Mouse (Mus musculus) heart, postnatal 25 days (tissue): Measurements from ENCODE around the gene Nos1. TPM values are rescaled to one million over a fixed set of nuclear protein-coding genes. Genes with fewer than 3 reads are reported as not detected.
"Not testable (repeated sequence)": the region's sequence is repeated elsewhere in the genome, so short reads cannot be mapped to it uniquely, and the experiment has no call there.

ENCODE experiments used
- DNase-seq: peaks from one replicate; pipeline ENCODE4 v3.0.0; 2022; ENCODE audit warnings: low spot score
- intact Hi-C: fragments of 180-260 bp; cut with DNase I; formaldehyde crosslinking; loops from one replicate; pipeline ENCODE4 v1.15.1; 2025
- total RNA-seq, 2 experiments: library from RNA; stranded (reverse); gene quantifications; 2 replicates each; pipeline ENCODE4 v1.2.3; 2021

Nos1 gene
- total RNA-seq, 2 experiments from 2014 or later = 0.39 TPM

DNA sequence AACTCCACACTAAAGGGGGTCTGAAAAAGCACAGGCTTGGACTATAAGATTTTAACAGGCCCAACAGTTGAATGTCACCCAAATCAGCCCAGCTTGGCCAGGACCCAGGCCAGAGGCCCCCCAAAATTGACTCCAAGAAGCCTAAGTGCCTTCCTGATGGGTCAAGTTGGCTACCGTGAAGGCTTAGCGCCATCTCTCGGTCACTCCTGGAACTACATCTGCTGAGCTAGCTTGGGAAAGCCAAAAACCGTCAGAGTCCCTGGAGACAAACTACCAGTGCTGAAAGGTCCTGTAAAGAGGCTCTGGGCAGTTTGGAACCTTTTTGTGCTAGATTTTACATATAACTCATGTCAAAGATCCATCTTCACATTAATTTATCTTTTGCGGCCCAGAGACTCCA is 56.1 kb downstream of the Nos1 start:
- no peak for DNase-seq
- intact Hi-C loops = loop anchor here (1.0 to 2.0 kb wide), 3 partner anchors 181 to 320 kb away; no protein-coding TSS in a partner anchor

DNA sequence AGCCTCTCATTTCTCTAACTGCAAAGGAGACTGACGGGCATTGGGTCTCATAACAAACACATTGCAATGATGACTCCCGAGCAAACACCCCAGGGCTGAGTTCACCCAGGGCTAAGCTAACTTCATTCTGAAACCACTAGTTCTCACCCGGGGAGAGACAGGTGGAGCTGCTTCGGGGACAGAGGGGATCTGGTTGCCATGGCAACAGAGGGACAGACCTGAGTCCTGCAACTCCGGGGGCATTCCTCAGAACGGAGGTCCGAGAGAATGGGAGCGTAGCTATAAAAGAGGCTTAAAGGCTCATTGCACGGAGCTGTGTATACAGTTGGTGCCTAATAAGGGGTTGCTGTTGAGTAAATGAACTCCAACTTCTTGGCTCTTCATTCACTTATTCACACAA is 56.9 kb downstream of the Nos1 start:
- intact Hi-C loops = loop anchor here (1.0 to 2.0 kb wide), 3 partner anchors 181 to 321 kb away; no protein-coding TSS in a partner anchor
- DNase-seq = no peak

DNA sequence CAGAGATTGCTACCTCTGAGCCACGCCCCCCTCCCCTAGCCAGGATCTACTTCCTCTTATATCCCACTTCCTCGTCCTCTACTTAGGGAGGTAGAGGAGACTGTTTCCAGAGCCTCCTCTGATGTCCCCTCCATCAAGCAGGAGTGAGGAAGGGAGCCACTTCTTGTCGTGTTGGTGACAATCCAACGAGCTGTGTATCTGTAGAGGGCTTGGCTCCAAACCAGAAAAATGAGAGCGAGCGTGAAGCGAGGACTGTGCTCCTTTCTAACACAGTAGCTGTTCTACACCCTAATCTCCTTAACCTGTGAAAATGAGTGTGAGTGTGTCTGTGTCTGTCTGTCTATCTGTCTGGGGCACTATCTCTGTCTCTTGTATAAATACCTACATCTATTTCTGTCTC is 58.7 kb downstream of the Nos1 start:
- intact Hi-C loops = no loop called here

DNA sequence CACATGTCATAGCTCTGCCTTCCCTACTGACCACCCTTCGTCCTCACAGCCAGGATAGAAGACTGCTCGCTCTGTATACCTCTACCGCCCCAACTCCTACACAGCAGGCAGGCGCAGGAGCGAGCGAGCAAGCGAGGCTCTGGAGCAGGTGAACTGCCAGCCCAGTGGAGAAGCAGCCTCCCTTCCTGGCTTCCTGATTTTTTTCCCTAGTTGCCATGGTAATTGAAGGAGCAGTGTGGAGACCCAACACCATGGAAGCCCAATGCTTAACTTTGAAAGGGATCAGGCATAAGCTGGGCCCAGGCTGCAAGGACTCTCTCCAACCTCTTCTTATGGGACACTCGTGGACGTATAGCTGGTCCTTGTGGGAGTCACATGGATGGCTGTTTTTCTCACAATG is 59.4 kb downstream of the Nos1 start:
- no peak for DNase-seq
- intact Hi-C loops = no loop called here

More for the DNA sequence above, 58.7 kb downstream of the Nos1 start:
- DNase-seq = no peak

DNA sequence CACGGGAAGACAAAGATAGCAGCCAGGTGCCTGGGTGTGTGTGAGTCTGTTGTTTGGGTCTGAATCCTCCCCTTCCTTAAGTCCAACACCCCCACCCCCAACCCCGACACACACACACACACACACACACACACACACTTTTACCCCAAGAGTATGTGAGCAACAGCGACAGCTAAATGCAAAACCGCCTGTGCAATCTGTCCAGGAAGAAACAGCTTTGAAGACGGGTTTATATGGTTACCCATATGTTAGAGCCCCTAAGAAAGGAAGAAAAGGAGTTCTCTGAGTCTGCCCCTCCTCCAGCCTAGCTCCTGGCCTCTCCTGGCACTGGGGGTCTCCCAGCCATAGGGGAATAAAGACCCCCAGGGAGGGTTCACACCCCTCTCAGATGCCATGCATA is 60.2 kb downstream of the Nos1 start:
- intact Hi-C loops = no loop called here
- DNase-seq = no peak

DNA sequence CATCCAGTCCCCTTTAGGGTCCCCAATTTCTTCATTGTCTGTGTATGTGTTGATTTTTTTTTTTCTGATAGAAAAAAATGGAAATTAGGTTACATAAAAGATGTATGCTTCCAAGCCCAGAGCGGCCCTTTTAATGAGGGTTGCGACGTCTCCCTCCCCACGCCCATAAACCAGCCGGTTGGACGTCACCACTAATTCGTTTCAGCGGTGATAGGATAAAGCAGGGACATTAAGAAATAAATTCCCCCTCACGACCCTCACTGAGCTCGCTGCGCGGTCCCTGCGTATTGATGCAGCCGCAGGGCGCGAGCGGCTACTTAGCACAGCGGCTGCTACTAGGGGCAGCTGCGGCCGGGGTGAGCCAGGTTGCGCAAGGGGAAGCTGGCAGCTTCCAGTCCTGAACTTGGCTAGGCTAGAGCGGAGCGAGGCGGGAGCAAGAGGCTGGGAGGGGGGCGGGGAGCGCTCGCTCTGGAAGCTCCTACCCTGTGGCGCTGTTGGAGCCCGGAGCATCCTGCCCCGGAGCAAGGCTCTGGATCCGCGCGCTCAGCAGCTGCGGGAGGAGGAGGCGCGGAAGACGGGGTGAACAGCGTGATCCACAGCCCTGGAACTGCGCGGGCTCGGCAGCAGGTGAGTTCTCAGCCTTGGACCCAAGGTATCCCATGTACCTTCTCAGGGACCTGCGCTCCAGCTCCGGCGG is 61.0 kb downstream of the Nos1 start:
- peak; percentile 13 for DNase-seq
- intact Hi-C loops = no loop called here

DNA sequence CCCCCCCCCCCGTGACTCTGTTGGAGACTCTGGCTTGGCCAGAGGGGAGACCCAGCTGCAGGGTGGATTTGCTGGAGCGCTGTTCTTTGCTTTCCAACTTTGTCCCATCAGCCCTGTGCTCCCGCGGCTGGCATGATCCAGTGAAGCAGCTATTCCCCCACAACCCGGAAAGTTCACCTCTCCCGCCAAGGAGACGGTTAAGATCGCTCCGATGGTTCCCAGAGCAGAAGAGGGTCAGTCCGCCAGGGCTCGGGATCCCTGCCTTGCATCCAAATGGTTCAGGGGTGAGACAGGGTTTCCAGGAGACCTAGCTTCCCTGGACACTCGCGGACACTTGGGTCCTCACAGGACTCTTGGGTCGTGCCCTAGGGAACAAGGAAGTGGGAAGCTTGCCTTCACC is 61.9 kb downstream of the Nos1 start:
- DNase-seq = no peak
- intact Hi-C loops = no loop called here

DNA sequence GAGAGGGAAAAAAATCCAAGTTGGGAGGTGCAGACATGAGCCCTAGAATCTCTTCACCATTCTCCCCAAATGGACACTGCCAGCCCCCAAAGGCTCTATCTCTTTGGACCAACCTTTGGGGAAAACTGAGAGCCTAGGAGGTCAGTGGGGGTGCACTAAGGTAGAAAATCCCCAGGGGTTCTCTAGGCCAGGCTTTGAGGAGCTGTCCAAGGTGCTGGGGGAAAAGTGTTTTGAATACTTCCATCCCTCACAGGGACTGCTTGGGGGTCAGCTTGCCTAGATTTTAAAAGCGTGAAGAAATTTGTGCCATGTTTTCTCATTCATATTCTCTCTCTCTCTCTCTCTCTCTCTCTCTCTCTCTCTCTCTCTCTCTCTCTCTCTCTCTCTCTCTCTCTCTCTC is 63.8 kb downstream of the Nos1 start:
- intact Hi-C loops = no loop called here
- no peak for DNase-seq

DNA sequence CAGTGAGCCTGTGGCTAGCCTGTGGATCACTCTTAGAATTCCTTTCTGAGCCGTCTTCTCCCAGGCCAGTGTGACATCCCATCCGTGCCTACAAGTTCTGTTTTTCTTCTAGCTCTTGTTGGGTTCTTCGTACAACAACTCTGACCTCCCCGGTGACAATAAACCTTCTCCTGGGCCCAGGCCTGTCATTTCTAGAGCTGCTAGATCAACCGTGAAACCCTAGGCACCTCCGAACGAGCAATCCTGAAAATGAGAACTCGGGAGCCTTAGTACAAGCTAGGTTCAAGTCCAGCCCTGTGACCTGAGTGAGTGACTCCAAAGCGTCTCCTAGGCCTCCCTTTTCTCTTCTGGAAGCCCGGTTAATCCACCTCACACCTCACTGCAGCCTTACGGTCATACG is 69.6 kb downstream of the Nos1 start:
- no peak for DNase-seq
- intact Hi-C loops = no loop called here

DNA sequence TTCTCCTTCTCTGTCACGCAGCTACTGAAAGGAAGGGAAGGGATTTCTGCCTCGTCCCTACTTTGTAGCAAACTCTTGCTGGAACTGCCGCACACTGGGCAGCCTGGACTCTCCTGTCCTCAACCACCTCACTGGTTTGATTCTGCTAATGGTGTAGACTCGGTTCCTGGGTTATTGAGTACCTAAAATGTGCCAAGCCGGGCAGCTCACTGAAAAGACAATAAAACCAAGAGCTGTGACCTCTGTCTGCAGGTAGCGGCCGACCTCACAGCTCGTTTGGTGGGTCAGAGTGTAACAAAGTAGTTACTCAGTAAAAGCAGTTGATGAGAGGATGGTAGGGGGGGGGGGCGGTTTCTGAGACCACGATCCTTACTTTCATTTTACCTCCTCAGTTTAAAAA is 72.9 kb downstream of the Nos1 start:
- DNase-seq = no peak
- intact Hi-C loops = no loop called here

DNA sequence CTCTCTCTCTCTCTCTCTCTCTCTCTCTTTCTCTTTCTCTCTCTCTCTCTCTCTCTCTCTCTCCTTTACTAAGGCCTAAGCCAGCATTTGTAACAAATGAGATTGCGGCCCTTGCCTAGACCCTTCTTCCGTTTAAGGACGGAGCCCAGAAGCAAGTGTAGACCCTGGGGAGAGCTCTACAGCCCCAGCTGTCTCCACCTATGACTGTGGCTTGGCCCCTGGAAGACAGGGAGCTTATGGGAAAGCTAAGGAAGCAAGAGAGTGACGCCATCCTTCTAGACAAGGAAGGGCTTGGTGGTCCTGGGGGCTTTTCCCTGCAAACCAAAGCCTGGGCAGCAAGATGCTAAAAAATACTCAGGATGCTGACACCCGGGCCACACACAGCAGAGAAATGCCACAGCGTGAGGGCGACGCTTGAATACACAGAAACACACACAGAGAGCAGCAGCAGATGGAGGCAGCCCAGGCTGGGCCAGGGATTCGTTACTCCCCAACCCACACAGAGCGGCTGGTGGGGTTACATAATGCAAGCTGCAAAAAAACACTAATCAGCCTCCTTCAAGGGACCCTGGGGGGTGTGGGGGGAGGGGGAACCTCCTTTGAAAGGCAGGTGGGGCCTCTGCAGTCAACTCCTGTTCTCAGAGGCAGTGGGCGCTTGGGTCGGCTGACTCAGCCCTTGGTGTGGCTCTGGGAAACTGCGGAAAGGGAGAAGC is 83.9 kb downstream of the Nos1 start:
- intact Hi-C loops = no loop called here

DNA sequence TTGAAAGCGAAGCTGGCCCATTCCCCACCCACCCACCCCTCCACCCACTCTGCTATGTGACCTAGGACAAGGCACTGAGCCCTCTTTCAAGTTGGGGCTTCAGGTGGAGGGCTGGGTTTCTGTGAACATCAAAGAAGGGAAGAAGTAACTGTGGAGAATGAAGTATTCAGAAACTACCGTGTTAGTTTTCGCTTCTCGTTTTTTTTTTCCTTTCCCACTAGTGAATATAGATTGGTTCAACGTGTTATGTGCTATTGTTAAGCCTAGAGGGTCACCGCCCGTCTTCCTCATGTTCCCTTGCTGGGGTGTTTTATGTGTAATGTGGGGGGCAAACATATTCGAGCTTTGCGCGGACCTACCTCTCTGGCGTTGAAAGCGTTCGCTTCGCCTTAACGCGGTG is 85.0 kb downstream of the Nos1 start:
- no peak for DNase-seq
- intact Hi-C loops = no loop called here

More for the DNA sequence above, 83.9 kb downstream of the Nos1 start:
- DNase-seq = no peak

DNA sequence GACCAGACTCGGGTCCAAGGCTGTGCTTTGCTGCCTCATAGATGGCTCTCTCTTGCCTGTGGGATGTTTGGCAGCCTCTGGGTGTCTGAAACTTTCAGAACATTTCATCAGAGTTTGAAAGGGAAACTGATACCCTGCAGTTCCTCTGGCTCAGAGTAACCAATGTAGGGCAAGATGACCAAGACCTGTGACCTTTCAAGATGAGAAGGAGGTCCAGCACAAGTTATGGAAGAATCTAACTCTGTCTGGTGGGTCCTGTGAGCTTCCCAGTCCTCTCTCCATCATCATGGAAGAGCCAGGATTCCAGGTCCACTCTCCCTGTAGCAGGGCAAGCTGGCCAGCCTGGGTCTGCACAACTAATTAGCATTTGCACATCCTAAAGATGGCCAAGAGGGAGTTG is 90.8 kb downstream of the Nos1 start:
- intact Hi-C loops = no loop called here
- no peak for DNase-seq

DNA sequence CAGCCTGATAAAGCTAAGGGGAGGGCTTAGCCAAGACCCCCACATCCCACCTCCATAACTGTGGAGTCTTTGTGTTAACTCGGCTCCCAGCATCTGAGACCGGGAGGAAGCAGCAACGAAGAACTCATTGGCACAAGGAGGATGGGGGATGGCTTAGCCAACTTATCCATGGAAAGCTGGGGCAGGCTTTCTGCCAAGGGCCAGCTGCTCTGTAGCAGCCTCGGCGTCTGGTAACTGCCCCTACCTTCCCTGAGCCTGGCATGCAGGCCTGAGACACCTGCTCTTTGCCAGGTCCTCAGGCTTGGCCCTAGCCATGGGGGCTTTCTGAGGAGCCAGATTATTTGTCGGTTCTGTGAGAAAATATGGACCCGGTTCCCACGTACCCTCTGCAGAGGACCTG is 93.0 kb downstream of the Nos1 start:
- intact Hi-C loops = no loop called here
- DNase-seq = no peak

DNA sequence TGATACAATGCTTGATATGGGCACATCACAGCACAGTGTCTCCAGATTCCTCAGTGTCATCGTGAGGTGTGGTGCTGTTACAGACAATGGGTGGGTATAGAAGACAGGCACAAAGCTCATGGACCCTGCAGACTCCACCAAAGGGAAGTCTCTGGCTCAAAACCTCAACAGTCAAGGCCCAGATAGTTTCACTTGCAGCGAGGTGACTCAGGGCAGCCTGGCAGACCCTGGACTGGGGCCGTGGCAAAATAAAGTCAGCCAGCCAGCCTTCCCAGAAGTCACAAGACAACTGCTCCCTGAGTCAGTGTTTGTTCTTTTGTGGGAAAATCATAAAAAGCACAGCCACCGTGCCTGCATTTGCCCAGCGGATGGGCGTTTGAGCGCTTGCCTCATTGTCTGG is 93.4 kb downstream of the Nos1 start:
- intact Hi-C loops = no loop called here

DNA sequence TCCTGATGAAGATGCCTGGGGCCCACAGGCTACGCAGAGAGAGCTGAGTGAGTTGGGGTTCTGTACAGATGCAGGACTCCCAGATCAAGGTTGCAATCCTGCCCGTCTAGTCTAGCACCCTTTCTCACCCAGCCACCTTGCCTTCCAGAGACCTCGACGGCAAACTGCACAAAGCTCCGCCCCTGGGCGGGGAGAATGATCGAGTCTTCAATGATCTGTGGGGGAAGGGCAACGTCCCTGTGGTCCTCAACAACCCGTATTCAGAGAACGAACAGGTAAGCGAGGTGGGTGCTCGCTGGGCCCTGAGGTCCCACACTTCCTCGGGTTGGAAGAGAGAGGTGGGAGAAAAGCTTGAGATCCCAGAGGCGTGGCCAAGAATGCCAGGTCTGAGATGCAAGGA is 98.3 kb downstream of the Nos1 start:
- intact Hi-C loops = no loop called here
- DNase-seq = no peak

More for the DNA sequence above, 93.4 kb downstream of the Nos1 start:
- DNase-seq = no peak

DNA sequence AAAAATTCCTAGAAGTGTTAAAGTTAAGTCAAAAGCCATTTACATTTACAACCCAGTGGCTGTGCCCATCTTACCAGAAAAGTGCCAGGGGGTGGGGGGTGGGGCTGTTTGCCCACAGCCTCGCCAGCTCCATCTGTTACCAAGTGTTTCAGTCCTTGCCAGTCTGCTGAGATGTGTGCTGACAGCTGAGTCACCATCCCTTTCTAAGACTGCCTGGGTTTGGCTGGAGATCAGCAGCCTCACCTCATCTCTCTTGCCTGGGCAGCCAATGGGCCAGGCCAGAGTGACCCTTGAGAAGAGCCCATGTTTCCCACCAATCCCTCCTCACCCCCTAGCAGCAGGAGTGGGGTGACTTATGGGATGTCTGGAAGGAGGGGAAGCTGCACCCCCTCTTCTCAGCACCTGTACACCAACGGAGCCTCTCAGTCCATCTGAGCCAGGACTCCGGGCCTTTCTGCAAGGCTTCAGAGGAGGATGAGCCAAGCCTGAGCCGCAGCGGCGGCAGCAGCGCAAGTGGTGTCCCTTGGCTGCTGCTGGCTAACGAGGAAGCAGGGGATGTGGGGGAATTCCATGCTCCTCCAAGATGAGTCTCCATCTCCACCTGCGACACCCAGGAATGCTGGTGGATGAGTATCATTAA is 100.2 kb downstream of the Nos1 start:
- no peak for DNase-seq
- intact Hi-C loops = no loop called here

DNA sequence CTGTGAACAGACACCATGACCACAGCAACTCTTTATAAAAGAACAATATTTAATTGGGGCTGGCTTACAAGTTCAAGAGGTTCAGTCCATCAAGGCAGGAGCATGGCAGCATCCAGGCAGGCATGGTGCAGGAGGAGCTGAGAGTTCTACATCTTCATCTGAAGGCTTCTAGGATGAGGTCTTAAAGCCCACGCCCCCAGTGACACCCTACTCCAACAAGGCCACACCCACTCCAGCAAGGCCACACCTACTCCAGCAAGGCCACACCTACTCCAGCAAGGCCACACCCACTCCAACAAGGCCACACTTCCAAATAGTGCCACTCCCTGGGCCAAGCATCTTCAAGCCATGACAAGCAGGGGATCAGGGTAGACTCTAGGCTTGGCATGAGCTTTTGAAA is 101.6 kb downstream of the Nos1 start:
- DNase-seq, intact Hi-C loops: not testable (repeated sequence)

DNA sequence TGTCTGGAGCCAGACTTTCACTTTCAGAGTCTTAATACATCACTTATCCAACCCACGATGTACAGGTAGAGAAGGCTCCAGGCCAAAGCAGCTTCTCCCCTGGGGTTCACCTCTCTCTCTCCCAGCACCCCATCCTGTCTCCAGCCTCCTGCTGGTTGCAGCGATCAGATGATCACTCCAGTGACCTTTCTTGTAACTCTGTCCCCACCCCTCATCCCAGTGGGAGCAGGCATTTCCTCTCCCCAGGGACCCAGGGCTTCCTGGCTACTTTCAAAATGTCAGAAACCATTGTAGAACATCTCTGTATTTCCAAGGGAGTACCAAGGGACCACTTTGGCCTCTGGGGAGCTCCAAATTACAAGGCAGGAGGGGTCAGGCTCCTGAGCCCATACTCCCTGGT is 104.2 kb downstream of the Nos1 start:
- DNase-seq = no peak
- intact Hi-C loops = no loop called here

DNA sequence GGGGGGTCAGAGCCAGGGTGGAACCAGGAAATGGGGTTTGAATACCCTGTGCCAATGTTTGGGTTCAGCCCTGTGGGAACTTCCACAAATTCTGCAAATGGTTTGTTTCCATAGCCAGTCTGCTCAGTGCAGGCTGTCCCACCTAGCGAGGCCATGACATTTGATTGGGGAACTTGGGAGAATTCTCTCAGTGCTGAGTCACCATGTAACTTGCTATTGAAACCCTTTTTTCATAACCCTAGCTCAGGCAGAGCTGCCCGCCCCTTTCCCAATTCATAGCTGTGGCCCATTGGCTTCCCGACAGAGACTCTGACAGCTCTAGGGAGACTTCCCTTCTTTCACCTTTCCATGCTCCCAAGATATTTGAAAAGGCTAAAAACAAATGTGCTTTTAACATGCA is 107.3 kb downstream of the Nos1 start:
- no peak for DNase-seq
- intact Hi-C loops = no loop called here

DNA sequence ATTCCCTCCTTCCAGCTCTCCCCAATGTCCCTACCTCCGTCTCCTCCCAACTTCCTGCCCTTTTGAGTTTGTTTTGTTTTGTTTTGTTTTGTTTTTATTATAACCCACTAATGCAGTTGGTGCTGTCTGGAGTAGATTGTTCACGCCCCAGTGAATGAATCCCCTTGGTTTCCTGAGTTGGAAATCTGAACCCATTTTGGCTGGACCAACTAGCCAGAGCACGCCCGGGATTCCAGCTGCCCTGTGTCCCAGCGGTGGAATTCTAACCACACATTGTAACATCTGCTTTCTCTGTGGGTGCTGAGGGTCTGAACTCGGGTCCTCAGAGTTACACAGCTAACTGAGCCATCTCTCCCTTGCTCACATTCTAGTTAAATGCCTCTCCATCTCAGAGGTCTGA is 108.1 kb downstream of the Nos1 start:
- intact Hi-C loops = no loop called here
- no peak for DNase-seq
